Mouse (Mus musculus) C2C12 (cell line): ENCODE measurements around the gene Nlgn1. TPM values are rescaled to one million over a fixed set of nuclear protein-coding genes. Genes with fewer than 3 reads are reported as not detected.

Source experiments
- H3K27me3 ChIP-seq: one replicate; pipeline ENCODE4 v1.6.1; 2011; ENCODE audit not compliant: control insufficient read depth, insufficient read depth, insufficient read length
- H3K36me3 ChIP-seq: one replicate; pipeline ENCODE4 v1.6.1; 2011; ENCODE audit not compliant: control insufficient read depth, insufficient read depth
- H3K4me3 ChIP-seq: one replicate; pipeline ENCODE4 v1.5.1; 2011; ENCODE audit warnings: mild to moderate bottlenecking, control low read depth; ENCODE audit not compliant: poor library complexity, insufficient read depth, severe bottlenecking
- H3K79me2 ChIP-seq: one replicate; pipeline ENCODE4 v1.6.1; 2011; ENCODE audit not compliant: control insufficient read depth, insufficient read depth
- H3K79me3 ChIP-seq: one replicate; pipeline ENCODE4 v1.6.1; 2011; ENCODE audit warnings: low read depth, control low read depth
- H3ac ChIP-seq: one replicate; pipeline ENCODE3; 2011; ENCODE audit warnings: low read depth; ENCODE audit not compliant: control insufficient read depth, insufficient read length
- CEBPB ChIP-seq: IDR thresholded peaks from one replicate; pipeline ENCODE4 v1.6.1; 2011; ENCODE audit warnings: low read depth, mild to moderate bottlenecking, control low read depth, moderate library complexity
- CTCF ChIP-seq: IDR thresholded peaks from one replicate; pipeline ENCODE4 v1.5.1; 2011; ENCODE audit not compliant: control insufficient read depth, insufficient read depth, insufficient read length
- FOSL1 ChIP-seq: IDR thresholded peaks from one replicate; pipeline ENCODE4 v1.8.0; 2011; ENCODE audit warnings: mild to moderate bottlenecking, low read length; ENCODE audit not compliant: poor library complexity, insufficient read depth, severe bottlenecking
- MAX ChIP-seq: IDR thresholded peaks from one replicate; pipeline ENCODE4 v1.6.1; 2011; ENCODE audit warnings: mild to moderate bottlenecking, control low read depth
- MYOD1 ChIP-seq: IDR thresholded peaks from one replicate; pipeline ENCODE4 v1.6.1; 2011; ENCODE audit warnings: low read depth; ENCODE audit not compliant: control insufficient read depth, insufficient read length
- MYOG ChIP-seq: IDR thresholded peaks from one replicate; pipeline ENCODE4 v1.6.1; 2011; ENCODE audit not compliant: control insufficient read depth, insufficient read length; ENCODE audit errors: extremely low read depth
- USF1 ChIP-seq: IDR thresholded peaks from one replicate; pipeline ENCODE4 v1.6.1; 2011; ENCODE audit warnings: low read depth, mild to moderate bottlenecking, control low read depth, moderate library complexity
- polyA plus RNA-seq: library from polyadenylated mRNA; unstranded; fragments of >200 nt; fragmentation: generic; extraction: Trizol; gene quantifications from one replicate; pipeline ENCODE4 v1.2.1, GENCODE M21; 2012; ENCODE audit warnings: missing spikeins

The Nlgn1 gene
- polyA plus RNA-seq, 1 experiment = not detected

DNA sequence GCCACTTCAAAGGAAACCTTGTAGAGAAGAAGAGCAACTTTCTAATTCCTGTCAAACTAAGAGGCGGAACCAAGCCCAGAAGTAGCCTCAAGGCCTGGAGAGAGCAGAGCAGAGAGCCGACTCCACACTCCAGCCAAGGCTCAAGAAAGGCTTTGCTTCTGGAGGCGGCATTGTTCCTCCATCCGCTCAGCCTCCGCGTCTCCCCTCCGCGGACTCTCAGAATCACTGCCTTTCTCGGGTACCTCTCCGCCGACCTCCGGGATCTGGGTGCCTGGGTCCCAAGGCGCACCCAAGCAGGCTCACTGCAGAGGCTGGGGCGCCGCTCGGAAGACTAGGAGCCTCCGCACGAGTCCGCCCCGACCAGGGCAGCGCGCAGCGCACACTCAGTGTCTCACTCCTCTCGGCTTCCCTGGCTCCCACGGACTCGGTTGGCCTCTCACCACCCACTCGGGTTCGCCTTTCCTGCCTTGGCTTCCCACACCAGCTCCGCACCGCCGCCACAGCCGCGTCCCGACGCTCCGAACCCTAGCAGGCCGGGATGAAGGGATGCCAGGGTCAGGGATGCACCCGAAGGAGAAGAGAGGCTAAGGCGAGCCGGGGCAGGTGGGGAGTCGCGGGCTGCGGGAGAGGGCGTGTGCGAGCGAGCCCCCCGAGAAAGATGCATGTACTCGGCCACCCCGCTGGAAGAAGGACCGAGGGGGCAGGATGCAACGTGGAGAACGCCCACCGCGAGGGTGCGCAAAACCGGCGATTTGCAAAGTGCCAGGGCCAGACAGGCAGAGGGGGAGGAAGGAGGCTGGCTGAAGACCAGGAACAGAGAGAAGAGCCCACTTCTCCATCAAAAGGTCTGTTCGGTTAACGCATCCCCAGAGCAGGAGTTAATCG is 841 bp downstream of the Nlgn1 start:
- Histone ChIP-seq H3K36me3 (no peaks in the 10 kb centered on the region), H3K4me3 (no peak overlapping the region), H3K27me3 (no peaks in the 10 kb centered on the region), H3ac (no peak overlapping the region), H3K79me2 (no peaks in the 10 kb centered on the region), H3K79me3 (no peaks in the 10 kb centered on the region)
- TF ChIP-seq MYOD1 (no peak), MAX (no peak), MYOG (no peak)

DNA sequence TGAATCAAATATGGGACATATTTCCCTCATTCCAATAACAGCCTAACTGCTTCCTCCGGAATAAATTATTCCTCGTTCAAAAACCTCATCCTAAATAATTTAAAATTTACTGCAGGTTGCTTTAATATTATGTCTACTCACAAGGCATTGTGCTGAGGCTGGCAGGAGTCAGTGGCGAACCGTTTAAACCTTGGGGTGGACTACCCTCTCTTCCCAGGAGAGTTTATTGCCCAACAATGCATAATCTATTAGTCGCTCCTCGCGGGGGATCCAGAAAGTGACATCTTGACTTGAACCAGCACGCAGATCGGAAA is 1.4 kb downstream of the Nlgn1 start:
- H3K27me3 ChIP-seq = no peaks in the 10 kb centered on the region
- TF ChIP-seq MAX = no peak
- no peak for TF ChIP-seq MYOG
- TF ChIP-seq MYOD1 = no peak
- TF ChIP-seq FOSL1 = no peak
- no peak for TF ChIP-seq CEBPB
- TF ChIP-seq CTCF = no peak
- TF ChIP-seq USF1 = no peak
- no peaks in the 10 kb centered on the region for H3K79me2 ChIP-seq
- no peak overlapping the region for H3ac ChIP-seq
- H3K79me3 ChIP-seq = no peaks in the 10 kb centered on the region
- no peak overlapping the region for H3K4me3 ChIP-seq
- H3K36me3 ChIP-seq = no peaks in the 10 kb centered on the region

DNA sequence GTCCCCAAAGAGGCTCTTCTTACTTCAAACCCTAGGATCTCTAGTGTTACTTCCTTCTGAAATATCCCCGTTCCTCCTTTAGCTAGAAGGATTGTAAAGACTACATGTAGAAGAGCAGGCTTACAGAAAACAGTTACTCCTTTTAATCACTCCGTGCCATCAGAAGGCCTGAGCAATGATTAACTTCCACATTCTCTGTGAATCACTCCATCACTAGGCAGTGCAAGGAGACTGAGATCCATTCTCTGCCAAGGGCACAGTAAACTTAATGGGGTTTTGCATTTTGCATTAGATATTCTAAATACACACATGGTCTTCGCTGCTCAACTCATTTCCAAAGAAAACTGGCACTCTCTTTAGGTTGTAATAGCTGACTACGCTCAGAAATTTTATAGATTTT is 2.2 kb downstream of the Nlgn1 start:
- H3K36me3 ChIP-seq = no peaks in the 10 kb centered on the region
- H3K79me2 ChIP-seq = no peaks in the 10 kb centered on the region
- H3K4me3 ChIP-seq = no peak overlapping the region
- H3K79me3 ChIP-seq = no peaks in the 10 kb centered on the region
- H3K27me3 ChIP-seq = no peaks in the 10 kb centered on the region
- H3ac ChIP-seq = no peak overlapping the region
- TF ChIP-seq MAX (no peak), MYOD1 (no peak), CTCF (no peak), MYOG (no peak), FOSL1 (no peak), CEBPB (no peak), USF1 (no peak)

DNA sequence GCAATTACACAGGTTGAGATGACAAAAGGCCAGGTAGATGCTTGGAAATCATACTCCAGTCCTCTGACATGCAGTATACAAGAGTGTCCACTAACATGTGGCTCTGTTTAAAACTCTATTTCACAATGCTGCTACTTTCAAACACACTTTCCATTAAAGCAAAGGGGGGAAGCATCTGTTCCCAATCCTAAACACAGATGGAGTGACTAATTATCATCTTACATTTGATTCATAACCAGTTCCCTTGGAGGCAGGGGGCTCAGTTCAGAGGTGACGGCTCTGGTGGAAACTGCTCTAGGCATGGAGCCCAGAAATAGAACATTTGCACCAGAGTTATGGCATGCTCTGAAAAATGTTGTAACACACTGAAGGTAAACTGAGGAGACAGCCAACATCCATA is 7.8 kb downstream of the Nlgn1 start:
- Histone ChIP-seq H3K79me3 (no peaks in the 10 kb centered on the region), H3K36me3 (no peaks in the 10 kb centered on the region), H3ac (no peak overlapping the region), H3K27me3 (no peaks in the 10 kb centered on the region), H3K79me2 (no peaks in the 10 kb centered on the region), H3K4me3 (no peak overlapping the region)
- TF ChIP-seq MYOG (no peak), FOSL1 (no peak), MAX (no peak), CEBPB (no peak), CTCF (no peak), USF1 (no peak), MYOD1 (no peak)

DNA sequence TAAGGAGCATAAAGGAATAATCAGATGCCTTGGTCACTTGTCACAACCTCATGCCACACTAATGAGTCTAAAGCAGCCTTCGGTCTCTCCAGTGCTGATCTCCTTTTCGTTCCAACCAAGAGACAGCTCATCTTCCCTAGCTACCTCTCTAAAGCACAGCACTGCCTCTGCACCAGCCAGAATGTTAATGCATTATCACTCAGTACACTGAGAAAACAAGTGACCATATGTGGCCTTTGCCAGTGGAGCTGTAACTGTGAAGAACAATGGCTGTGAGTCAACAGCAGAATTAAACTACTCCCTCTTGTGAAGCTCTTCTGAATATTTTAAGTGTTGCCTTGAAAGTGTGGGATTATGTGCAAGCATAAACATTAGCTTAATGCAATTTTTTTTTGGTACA is 14.9 kb downstream of the Nlgn1 start:
- Histone ChIP-seq H3K4me3 (no peak overlapping the region), H3K36me3 (no peaks in the 10 kb centered on the region), H3K27me3 (no peaks in the 10 kb centered on the region), H3K79me3 (no peaks in the 10 kb centered on the region), H3K79me2 (no peaks in the 10 kb centered on the region), H3ac (no peak overlapping the region)
- TF ChIP-seq CEBPB (no peak), MAX (no peak), FOSL1 (no peak), MYOD1 (no peak), CTCF (no peak), USF1 (no peak), MYOG (no peak)

DNA sequence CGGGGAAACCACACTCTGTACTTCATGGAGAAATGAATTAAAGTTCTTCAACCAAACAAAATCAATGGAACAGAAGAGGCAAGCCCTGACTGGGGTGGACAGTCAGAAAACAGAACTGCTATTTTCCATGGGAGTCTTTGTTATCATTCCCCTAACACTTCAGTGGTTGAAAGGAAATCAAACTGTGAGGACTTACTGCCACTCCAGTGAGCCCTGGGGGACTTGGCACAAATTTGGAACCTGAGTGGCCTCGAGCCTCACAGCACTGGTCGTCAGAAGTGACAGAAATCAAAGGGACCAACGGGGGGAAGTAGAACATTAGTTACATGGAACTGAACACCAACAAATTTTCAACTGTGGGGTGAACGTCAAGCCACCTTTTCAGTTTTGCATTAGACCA is 34.4 kb downstream of the Nlgn1 start:
- no peak for TF ChIP-seq MYOD1
- no peak for TF ChIP-seq CTCF
- no peak for TF ChIP-seq MAX
- TF ChIP-seq CEBPB = no peak
- TF ChIP-seq FOSL1 = no peak
- TF ChIP-seq MYOG = no peak
- no peak for TF ChIP-seq USF1
- Histone ChIP-seq H3K4me3 (no peak overlapping the region), H3K79me3 (no peaks in the 10 kb centered on the region), H3K27me3 (no peaks in the 10 kb centered on the region), H3ac (no peak overlapping the region), H3K79me2 (no peaks in the 10 kb centered on the region), H3K36me3 (no peaks in the 10 kb centered on the region)
